Mouse (Mus musculus) cortical plate, adult 2 months (tissue): ENCODE results near the gene Cul7.

Source experiments
- CTCF ChIP-seq: fragments of 200-500 bp; IDR thresholded peaks from 2 replicates; pipeline ENCODE4 v1.5.1; 2011; ENCODE audit warnings: mild to moderate bottlenecking, control low read depth, low read length; ENCODE audit not compliant: insufficient read depth; ENCODE audit errors: extremely low read depth
- POLR2A ChIP-seq: fragments of 200-500 bp; IDR thresholded peaks from 2 replicates; pipeline ENCODE4 v1.6.1; 2011; ENCODE audit warnings: mild to moderate bottlenecking, low read length, control low read depth; ENCODE audit not compliant: insufficient read depth; ENCODE audit errors: extremely low read depth

GRCm38 (mm10) chr17:46647279-46647678, 2.9 kb upstream of the Cul7 start:
- no peak for TF ChIP-seq CTCF
- no peak for TF ChIP-seq POLR2A
